Comparison of ENCODE assay signal across 25 mouse cellular contexts in genomic region chr12:55360929-55361328, GRCm38 (mm10). TPM values are rescaled to one million over a fixed set of nuclear protein-coding genes. Genes with fewer than 3 reads are reported as not detected.
A peak's percentile ranks its signal among the peaks of the same experiment; 100 is the strongest.
DNase-seq lines count a peak whose midpoint lies in the region; ATAC-seq and TF ChIP-seq lines count a peak whose summit lies in the region.
"Had no signal": no experiment of that assay in that cellular context is flagged by ENCODE, and none has a peak within 500 bp of the region (broad histone marks: within the 10 kb centered on the region; RNA-seq: fewer than 3 reads in every experiment).

No protein-coding gene starts in this region.

- H3K79me2 ChIP-seq in CH12.LX (replicated peaks; ENCODE audit: control insufficient read depth, extremely low read depth, insufficient read depth, poor library complexity, severe bottlenecking), result no peaks in the 10 kb centered on the region

- TF ChIP-seq EP300 in lung, postnatal 0 days (IDR thresholded peaks at IDR 0.05), result no peak
- no peak for TF ChIP-seq EP300 in CH12.LX (IDR thresholded peaks at IDR 0.05; ENCODE audit: low read length)

- no peaks in the 10 kb centered on the region for H3K27me3 ChIP-seq in lung, postnatal 0 days (replicated peaks; ENCODE audit: insufficient read depth, low read length)
- no peaks in the 10 kb centered on the region for H3K27me3 ChIP-seq in CH12.LX (replicated peaks)
- H3K27me3 ChIP-seq: embryonic facial prominence, embryonic 12.5 days; heart, embryonic 15.5 days; hindbrain, embryonic 12.5 days; intestine, embryonic 15.5 days; limb, embryonic 15.5 days; Patski had no signal

- dilution Hi-C loops in CH12.LX (cut with MboI; ENCODE audit: extremely low pct_ligation_motif_present, extremely low pct_unique_long_range_greater_than_20kb, low sequenced_read_pairs), result no loop called here

- TF ChIP-seq RAD21 in CH12.LX (IDR thresholded peaks at IDR 0.05; ENCODE audit: low read depth, low read length), result no peak

- no peaks in the 10 kb centered on the region for H3K4me1 ChIP-seq in lung, postnatal 0 days (ENCODE audit: insufficient read depth, low read depth, low read length)
- H3K4me1 ChIP-seq in CH12.LX (ENCODE audit: control insufficient read depth in 1 of 2, insufficient read depth in 2 of 2), result peaks cover 4 to 51% of the 10 kb centered on the region in 2 experiments; a peak in 3 of 4 replicates
- H3K4me1 ChIP-seq: embryonic facial prominence, embryonic 12.5 days; heart, embryonic 15.5 days; hindbrain, embryonic 12.5 days; intestine, embryonic 15.5 days; limb, embryonic 10.5 days; limb, embryonic 15.5 days had no signal

- no peak for ATAC-seq in lung, postnatal 0 days
- peak; percentile 87 for ATAC-seq in common myeloid progenitor, adult 5-6 weeks (replicated peaks; ENCODE audit: low read depth, poor library complexity, severe bottlenecking)
- ATAC-seq: forebrain, postnatal 0 days; hindbrain, postnatal 0 days; intestine, embryonic 15.5 days; Patski had no signal

- H3K9me3 ChIP-seq in lung, postnatal 0 days (ENCODE audit: low read length), result no peaks in the 10 kb centered on the region
- no peaks in the 10 kb centered on the region for H3K9me3 ChIP-seq in CH12.LX (replicated peaks; ENCODE audit: low read length)
- H3K9me3 ChIP-seq: embryonic facial prominence, embryonic 12.5 days; heart, embryonic 15.5 days; hindbrain, embryonic 12.5 days; intestine, embryonic 15.5 days; limb, embryonic 10.5 days; limb, embryonic 15.5 days had no signal

- H3K36me3 ChIP-seq in lung, postnatal 0 days (ENCODE audit: insufficient read depth, low read length), result no peaks in the 10 kb centered on the region; the same call in 1 of the 2 replicates
- H3K36me3 ChIP-seq in CH12.LX (replicated peaks in 1 of 2; ENCODE audit: control insufficient read depth in 1 of 2, insufficient read depth in 1 of 2, low read length in 1 of 2), result peaks cover 0 to 31% of the 10 kb centered on the region in 2 experiments
- H3K36me3 ChIP-seq: embryonic facial prominence, embryonic 12.5 days; heart, embryonic 15.5 days; hindbrain, embryonic 12.5 days; intestine, embryonic 15.5 days; limb, embryonic 10.5 days; limb, embryonic 15.5 days had no signal

- TF ChIP-seq CTCF in lung, postnatal 0 days (IDR thresholded peaks at IDR 0.05), result no peak
- no peak for TF ChIP-seq CTCF in CH12.LX (conservative IDR thresholded peaks at IDR 0.05 in 1 of 2, IDR thresholded peaks at IDR 0.05 in 1 of 2; ENCODE audit: low read depth in 2 of 2, low read length in 2 of 2)
- TF ChIP-seq CTCF in layer of hippocampus, adult 2 months (conservative IDR thresholded peaks at IDR 0.05), result no peak

- in situ Hi-C loops in CH12.LX (cut with MboI; ENCODE audit: low pct_ligation_motif_present, low pct_unique_long_range_greater_than_20kb, low sequenced_read_pairs), result no loop called here

- peak; percentile 22 for DNase-seq in lung, postnatal 0 days (ENCODE audit: low spot score)
- DNase-seq in lung, postnatal 14 days, result no peak
- DNase-seq in CH12.LX (ENCODE audit: extremely low read depth), result peak; percentile 54
- peak; percentile 35 to 41 for DNase-seq in monocyte, adult 2 months (ENCODE audit: low read depth in 1 of 2, low spot score in 2 of 2)
- no peak for DNase-seq in layer of hippocampus, adult 2 months (ENCODE audit: low spot score in 2 of 2)
- DNase-seq in layer of hippocampus, postnatal 25 days (ENCODE audit: extremely low spot score in 1 of 2, low spot score in 1 of 2), result no peak
- no peak for DNase-seq in kidney, adult 9 months
- DNase-seq: adrenal gland, postnatal 25 days; cerebellum, adult 2 months; cerebellum, postnatal 14 days; forebrain, postnatal 0 days; kidney, adult 2 months; kidney, postnatal 4 days; midbrain, embryonic 14.5 days; right cerebral cortex, adult 18-20 months had no signal

- no peak overlapping the region for H3K4me2 ChIP-seq in lung, postnatal 0 days (replicated peaks; ENCODE audit: low read depth, low read length)
- H3K4me2 ChIP-seq in CH12.LX (ENCODE audit: insufficient read depth, low read depth, poor library complexity, severe bottlenecking), result no peak overlapping the region
- H3K4me2 ChIP-seq: embryonic facial prominence, embryonic 12.5 days; heart, embryonic 15.5 days; hindbrain, embryonic 12.5 days; intestine, embryonic 15.5 days; limb, embryonic 15.5 days had no signal

- no peak for TF ChIP-seq POLR2A in CH12.LX (IDR thresholded peaks at IDR 0.05; ENCODE audit: low read depth, low read length)

- 67% methylated on average over 5 of the region's 5 CpGs for WGBS in lung, postnatal 0 days

- no peak overlapping the region for H3K27ac ChIP-seq in lung, postnatal 0 days (ENCODE audit: low read length)
- H3K27ac ChIP-seq in CH12.LX (ENCODE audit: insufficient read depth, low read depth), result no peak overlapping the region
- no peak overlapping the region for H3K27ac ChIP-seq in layer of hippocampus, adult 2 months
- H3K27ac ChIP-seq: embryonic facial prominence, embryonic 12.5 days; heart, embryonic 15.5 days; hindbrain, embryonic 12.5 days; hindbrain, postnatal 0 days; intestine, embryonic 15.5 days; kidney, postnatal 0 days; limb, embryonic 10.5 days; limb, embryonic 15.5 days had no signal

- H3K9ac ChIP-seq in lung, postnatal 0 days (replicated peaks; ENCODE audit: low read depth), result no peak overlapping the region
- H3K9ac ChIP-seq in CH12.LX (ENCODE audit: insufficient read depth, low read depth), result no peak overlapping the region
- H3K9ac ChIP-seq: embryonic facial prominence, embryonic 12.5 days; forebrain, postnatal 0 days; heart, embryonic 15.5 days; hindbrain, embryonic 12.5 days; intestine, embryonic 15.5 days; limb, embryonic 15.5 days had no signal

- no peak overlapping the region for H3K4me3 ChIP-seq in lung, postnatal 0 days (ENCODE audit: low read depth, low read length)
- H3K4me3 ChIP-seq in CH12.LX (replicated peaks in 1 of 3; ENCODE audit: low read depth in 2 of 3, low read length in 2 of 3, poor library complexity in 1 of 3), result no peak overlapping the region
- H3K4me3 ChIP-seq in layer of hippocampus, adult 2 months, result no peak overlapping the region
- H3K4me3 ChIP-seq: embryonic facial prominence, embryonic 12.5 days; heart, embryonic 15.5 days; hindbrain, embryonic 12.5 days; intestine, embryonic 15.5 days; limb, embryonic 10.5 days; limb, embryonic 15.5 days had no signal

TF ChIP-seq in CH12.LX, 34 proteins besides CTCF, POLR2A, EP300 and RAD21:
- no peak for TF ChIP-seq ZNF384 (IDR thresholded peaks at IDR 0.05; ENCODE audit: low read depth, low read length)
- no peak for TF ChIP-seq JUND (conservative IDR thresholded peaks at IDR 0.05; ENCODE audit: low read depth, low read length)
- no peak for TF ChIP-seq ZMIZ1 (IDR thresholded peaks at IDR 0.05; ENCODE audit: low read depth, low read length)
- no peak for TF ChIP-seq MXI1 (IDR thresholded peaks at IDR 0.05; ENCODE audit: low read depth, low read length)
- TF ChIP-seq JUN (IDR thresholded peaks at IDR 0.05; ENCODE audit: insufficient read depth, low read depth, low read length), result no peak
- TF ChIP-seq KAT2A (IDR thresholded peaks at IDR 0.05; ENCODE audit: insufficient replicate concordance, low read length), result no peak
- TF ChIP-seq ZKSCAN1 (IDR thresholded peaks at IDR 0.05; ENCODE audit: borderline replicate concordance, low read depth, low read length), result no peak
- no peak for TF ChIP-seq CHD2 (IDR thresholded peaks at IDR 0.05; ENCODE audit: low read length)
- no peak for TF ChIP-seq USF1 (IDR thresholded peaks at IDR 0.05; ENCODE audit: low read depth, low read length)
- no peak for TF ChIP-seq UBTF (IDR thresholded peaks at IDR 0.05; ENCODE audit: low read depth, low read length)
- no peak for TF ChIP-seq CHD1 (IDR thresholded peaks at IDR 0.05; ENCODE audit: low read depth, low read length)
- TF ChIP-seq IRF4 (IDR thresholded peaks at IDR 0.05; ENCODE audit: low read depth, low read length), result no peak
- no peak for TF ChIP-seq MAFK (IDR thresholded peaks at IDR 0.05; ENCODE audit: insufficient replicate concordance, low read length)
- TF ChIP-seq MAX (IDR thresholded peaks at IDR 0.05; ENCODE audit: low read length), result no peak
- TF ChIP-seq PAX5 (IDR thresholded peaks at IDR 0.05; ENCODE audit: low read length), result no peak
- no peak for TF ChIP-seq NELFE (IDR thresholded peaks at IDR 0.05; ENCODE audit: low read depth, low read length)
- no peak for TF ChIP-seq HCFC1 (IDR thresholded peaks at IDR 0.05; ENCODE audit: low read depth, low read length)
- no peak for TF ChIP-seq ETS1 (conservative IDR thresholded peaks at IDR 0.05; ENCODE audit: low read depth, low read length)
- no peak for TF ChIP-seq ZC3H11A (IDR thresholded peaks at IDR 0.05; ENCODE audit: low read depth, low read length)
- no peak for TF ChIP-seq BHLHE40 (IDR thresholded peaks at IDR 0.05; ENCODE audit: low read depth, low read length)

RNA-seq across cellular contexts. Expression of gene Psma6, which starts 23.1 kb away (rescaled TPM):
- polyA plus RNA-seq in lung, postnatal 0 days (2015; fragmentation: Nextera tagmentation; extraction: Ambion mirVana), result 281 and 292 TPM in 2 replicates
- 271 and 319 TPM in 2 replicates for total RNA-seq in CH12.LX (2012; rRNA removed)
- 585 and 610 TPM in 2 replicates for total RNA-seq in CH12.LX (2014; rRNA removed)
- 307 and 352 TPM in 2 replicates for polyA plus RNA-seq in CH12.LX (2012; ENCODE audit: insufficient read length, low read depth)
- total RNA-seq in common myeloid progenitor, adult 5-6 weeks (2017), result 326 and 362 TPM in 2 replicates
- total RNA-seq in layer of hippocampus, adult 2 months (2021), result 100 to 1,000 TPM; 128 to 146 TPM
- 100 to 1,000 TPM; 130 to 151 TPM for total RNA-seq in layer of hippocampus, postnatal 25 days (2021)

RNA-seq across cellular contexts. Expression of gene Ppp2r3c, which starts 58.1 kb away (rescaled TPM):
- 7.6 and 8.2 TPM in 2 replicates for polyA plus RNA-seq in lung, postnatal 0 days (2015; fragmentation: Nextera tagmentation; extraction: Ambion mirVana)
- total RNA-seq in CH12.LX (2012; rRNA removed) (13.7 and 17.0 TPM in 2 replicates), CH12.LX (2014; rRNA removed) (31.1 and 34.5 TPM in 2 replicates)
- 29.9 and 36.8 TPM in 2 replicates for polyA plus RNA-seq in CH12.LX (2012; ENCODE audit: insufficient read length, low read depth)
- 26.4 and 32.9 TPM in 2 replicates for total RNA-seq in common myeloid progenitor, adult 5-6 weeks (2017)
- 10 to 100 TPM; 12.8 to 16.2 TPM for total RNA-seq in layer of hippocampus, adult 2 months (2021)
- total RNA-seq in layer of hippocampus, postnatal 25 days (2021), result 10 to 100 TPM; 12.2 to 14.3 TPM

Comparison
In these comparisons a context has a peak if more than half of its experiments do, and no peak if none do; other contexts are left out.
1. DNase-seq: peak in lung, postnatal 0 days (single experiment), CH12.LX (single experiment) and monocyte, adult 2 months (2 of 2); none in lung, postnatal 14 days (single experiment), layer of hippocampus, adult 2 months (0 of 2), layer of hippocampus, postnatal 25 days (0 of 2) and kidney, adult 9 months (single experiment).